Mouse (Mus musculus): ENCODE data around the gene Rabl3.

Rabl3 gene

DNA sequence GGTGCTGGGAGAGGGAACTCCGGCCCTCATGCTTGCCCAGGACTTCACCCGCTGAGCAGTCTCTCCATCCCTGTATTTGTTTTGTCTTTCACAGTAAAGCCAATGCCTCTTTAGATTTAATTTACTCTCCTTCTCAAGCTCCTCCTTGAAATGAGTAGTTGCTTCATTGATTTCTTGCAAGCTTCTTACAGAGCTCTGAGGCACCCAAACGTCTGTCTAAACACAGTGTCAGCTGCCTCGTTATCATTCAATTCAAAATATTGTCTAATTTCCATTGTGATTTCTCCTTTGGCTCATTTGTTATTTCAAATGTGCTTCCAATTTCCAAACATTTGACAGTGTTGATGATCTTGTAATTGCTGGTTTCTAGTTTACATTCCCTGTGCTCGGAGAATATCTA, 6.6 kb downstream of the Rabl3 start:
- DNase-seq (ENCODE audit: low read depth, low spot score) = no peak

DNA sequence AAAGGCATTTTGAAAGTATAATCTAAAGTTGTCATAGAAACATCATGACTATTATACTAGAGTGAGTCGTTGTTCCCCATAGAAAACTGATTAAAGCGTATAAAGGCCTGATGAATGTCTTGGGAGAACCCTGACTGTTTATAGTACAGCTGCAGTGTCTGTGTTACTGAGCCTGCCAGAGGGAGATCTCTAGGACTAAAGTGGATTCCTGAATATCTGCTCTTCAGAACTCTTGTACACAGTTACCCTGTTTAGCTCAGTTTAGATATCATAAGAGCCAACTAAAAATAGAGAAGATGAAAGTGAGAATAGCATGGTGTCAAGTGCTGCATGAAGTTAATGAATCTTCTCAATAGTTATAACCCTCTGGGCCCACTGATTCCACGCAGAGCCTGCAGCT, 10.6 kb downstream of the Rabl3 start:
- DNase-seq (ENCODE audit: low read depth, low spot score) = no peak

DNA sequence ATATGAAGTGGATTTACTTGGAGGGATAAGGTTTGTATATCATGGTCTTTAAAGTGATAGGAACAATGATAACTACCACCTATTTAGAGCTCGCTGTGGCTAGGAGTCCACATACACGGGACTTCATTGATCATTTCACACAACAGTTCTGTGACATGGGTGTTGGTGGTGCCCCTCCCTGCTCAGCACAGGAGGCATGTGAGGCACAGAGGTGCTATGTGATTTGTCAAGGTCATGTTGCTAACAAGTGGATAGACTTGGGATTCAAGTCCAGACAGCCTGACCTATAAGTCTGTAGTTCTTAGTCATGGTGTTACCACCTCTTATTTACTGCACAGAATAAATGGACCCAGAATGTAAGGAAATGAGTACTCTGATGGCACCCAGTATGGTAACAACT, 11.3 kb downstream of the Rabl3 start:
- DNase-seq (ENCODE audit: low read depth, low spot score) = no peak

DNA sequence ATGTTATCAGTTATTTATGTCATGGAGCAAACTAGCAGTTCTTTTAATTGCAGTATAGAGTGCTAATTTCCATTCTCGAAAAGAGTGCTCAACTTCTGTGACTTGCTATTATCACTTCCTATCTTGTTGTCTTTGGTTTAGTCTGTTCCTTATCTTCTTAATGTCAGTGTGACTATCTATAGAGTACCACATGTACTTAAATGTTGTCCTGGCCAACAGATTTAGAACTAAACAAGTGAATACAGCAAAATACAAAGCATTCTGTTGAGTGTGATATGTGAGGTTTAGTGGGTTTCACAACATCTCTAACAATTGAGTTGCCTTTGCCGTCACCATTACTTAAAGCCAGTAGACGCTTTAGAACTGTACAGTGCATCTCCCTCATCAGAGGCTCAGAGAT, 13.1 kb downstream of the Rabl3 start:
- no peak for DNase-seq (ENCODE audit: low read depth, low spot score)

DNA sequence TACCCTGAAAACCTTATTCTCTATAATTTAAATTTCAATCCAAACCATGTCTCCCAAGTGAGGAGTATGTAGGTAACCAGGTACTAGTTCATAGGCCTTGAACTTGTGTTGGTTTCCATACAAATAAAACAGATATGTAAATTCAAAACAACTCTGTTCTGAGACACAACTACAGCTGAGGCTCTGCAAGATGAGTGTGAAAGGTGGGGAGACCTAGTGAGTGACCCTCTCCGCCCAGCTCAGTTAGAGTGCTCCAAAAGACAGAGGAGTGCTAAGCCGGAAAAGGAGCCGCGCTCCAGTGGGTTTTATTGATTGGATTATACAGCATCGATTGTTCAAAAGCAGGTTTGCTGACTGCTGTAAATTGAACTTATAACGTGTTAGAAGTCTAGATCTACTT, 22.7 kb downstream of the Rabl3 start:
- no peak for DNase-seq (ENCODE audit: low read depth, low spot score)

DNA sequence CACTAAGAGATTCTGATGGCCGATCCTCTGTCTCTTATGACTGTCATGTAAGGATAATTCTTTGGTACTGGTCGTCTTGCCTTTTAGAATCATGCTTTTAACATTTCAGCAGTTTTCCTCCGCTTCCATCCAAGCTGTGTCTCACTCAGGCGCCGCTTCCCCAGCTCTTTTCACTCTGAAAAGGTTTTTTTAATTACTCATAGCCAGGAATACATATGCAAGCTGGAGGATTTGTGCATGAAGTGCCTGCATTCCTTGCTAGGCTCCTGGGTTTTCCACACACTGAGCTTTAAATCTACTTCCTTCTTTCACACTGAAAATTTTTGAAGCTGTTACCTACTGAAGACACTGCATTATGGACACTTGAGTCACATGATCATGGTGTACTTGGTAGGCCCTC, 23.3 kb downstream of the Rabl3 start:
- DNase-seq (ENCODE audit: low read depth, low spot score) = no peak

DNA sequence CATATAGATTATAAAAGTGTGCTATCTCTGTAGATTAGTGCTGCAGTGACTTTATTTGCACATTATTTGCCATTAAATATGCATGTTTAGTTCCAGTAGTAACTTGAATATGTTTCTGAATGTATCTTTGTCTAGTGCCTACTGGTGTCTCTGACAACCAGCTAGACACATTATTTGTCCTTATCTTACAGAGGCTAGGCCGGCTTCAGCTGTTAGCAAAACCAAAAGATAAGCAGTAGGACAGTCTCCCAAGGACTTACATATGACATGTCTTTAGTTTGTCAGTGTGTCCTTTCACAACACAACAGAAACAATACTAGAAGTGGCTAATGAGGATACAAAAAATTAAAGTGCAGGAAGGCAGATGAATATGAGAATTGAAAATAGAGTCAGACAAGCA, 25.4 kb downstream of the Rabl3 start:
- DNase-seq (ENCODE audit: low read depth, low spot score) = no peak

DNA sequence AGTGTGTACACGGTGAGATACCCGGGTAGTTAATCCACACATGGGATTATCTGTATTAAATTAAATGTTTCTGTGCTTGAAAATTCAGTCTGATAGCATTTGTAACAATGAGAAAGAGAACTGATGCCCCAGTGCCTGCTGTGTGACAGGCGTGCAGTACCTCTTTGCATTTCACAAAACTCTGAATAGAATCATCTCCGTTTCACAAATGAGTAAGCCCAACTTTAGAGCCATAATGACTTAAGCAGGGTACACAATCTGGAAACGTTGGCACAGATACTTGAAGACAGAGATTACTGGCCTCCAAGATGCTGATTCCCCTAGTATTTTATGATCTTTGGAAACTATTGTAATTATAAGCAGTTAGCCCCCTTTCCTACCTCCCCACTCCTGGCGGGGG, 26.4 kb downstream of the Rabl3 start:
- DNase-seq (ENCODE audit: low read depth, low spot score) = no peak

DNA sequence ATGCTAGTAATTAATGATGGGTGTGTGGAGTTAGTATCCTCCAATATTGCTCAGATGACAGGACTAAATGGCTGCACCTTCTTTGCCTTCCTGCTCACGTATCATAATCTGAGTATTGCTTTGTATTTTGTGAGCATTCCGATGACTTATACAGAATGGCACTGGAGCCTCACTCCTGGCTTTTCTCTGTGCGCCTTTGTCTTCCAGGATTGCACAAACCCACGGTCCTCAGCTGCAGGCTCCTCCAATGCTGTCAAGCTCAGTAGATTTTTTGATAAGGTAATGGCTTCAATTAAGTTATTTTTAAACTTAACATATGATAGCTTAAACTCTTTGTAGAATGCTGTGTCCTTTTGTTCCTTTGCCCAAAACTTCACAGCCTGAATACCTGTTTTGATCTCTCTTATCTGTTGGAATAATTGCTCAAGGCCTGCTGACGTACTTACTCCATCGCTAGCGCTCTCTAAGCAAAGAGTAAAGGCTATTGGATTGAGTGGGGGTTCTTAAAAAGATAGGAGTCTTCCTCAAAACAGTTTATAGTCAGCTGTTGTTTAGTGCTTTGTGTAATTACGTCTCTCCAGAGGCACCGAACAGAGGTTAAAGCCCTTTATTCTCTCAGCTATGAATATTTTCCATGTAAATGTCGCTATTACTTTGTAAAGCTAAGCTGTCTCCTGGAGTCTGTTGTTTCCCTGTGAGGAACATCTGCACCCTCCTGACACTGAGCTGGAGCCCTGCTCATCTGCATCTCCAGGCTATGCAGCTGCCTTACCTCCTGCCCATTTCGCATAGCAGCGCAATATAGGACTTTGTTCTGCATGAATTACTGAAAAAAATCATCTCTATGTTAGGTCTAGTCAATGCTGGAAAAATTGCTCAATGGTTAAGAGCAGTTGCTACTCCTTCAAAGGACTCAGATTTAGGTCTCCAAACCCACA, 27.7 kb downstream of the Rabl3 start:
- DNase-seq (ENCODE audit: low read depth, low spot score) = no peak

DNA sequence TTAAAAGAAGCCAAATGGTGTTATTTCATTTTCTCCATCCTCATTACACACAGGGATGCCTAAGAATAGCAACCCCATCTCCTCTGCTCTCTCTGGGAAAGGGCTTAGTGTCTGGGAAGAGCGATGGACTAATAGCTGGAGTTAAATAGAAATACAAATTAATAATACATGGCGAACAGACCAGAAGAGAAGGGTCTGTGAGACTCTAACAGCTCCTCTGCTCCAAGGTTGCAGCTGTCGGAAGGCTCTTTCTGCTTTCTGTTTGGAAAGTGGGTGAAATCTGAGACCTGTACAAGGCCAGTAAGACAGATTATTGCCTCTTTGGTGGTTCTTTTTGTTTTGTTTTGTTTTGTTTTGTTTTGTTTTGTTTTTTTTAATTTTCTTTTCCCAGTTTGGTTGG, 31.9 kb downstream of the Rabl3 start:
- DNase-seq (ENCODE audit: low read depth, low spot score) = no peak

DNA sequence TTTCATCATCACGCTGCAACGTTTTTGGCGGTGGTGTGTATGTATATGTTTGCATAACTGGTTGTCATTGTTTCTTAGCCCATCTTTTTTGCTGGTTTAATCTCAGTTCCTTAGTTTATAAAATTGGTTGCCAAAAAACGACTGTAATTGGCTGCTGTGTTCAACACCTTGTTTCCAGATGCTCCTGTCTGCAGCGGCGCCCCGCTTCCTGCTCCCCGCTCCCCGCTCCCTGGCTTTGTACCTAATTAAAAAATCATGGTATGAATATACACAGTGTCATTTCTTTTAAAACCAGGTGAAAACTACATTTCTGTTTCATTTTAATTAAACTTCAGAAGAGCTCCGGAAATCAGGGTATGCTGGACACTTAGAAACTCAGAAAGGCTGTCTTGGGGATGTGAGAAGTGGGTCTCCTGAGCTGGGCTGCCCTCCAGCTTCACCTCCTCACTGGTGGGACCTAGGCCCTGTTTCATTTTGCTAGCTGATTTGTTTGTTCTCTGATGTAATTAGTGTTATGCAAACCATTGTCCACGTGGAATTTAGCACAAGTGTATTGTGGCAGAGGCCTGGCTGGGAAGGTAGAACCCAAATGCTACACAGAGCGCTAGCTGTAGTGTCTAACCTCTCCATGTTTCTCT, 32.6 kb downstream of the Rabl3 start:
- DNase-seq (ENCODE audit: low read depth, low spot score) = no peak

DNA sequence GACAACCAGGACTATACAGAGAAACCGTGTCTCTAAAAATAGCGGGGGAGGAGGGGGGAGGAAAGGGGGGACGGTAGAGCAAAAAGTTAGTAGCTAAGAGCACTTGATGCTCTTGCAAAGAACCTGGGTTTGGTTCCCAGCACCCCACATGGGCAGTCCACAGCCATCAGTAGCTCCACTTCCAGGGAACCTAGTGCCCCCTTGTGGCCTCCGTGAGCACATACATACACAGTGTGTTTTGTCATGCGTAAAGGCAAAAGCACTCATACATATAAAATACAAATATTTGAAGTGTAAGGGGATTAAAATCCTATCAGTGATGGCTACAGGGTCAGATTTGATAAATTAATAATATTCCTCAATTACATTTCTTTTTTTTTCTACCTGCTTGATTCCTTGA, 33.4 kb downstream of the Rabl3 start:
- DNase-seq (ENCODE audit: low read depth, low spot score) = no peak

DNA sequence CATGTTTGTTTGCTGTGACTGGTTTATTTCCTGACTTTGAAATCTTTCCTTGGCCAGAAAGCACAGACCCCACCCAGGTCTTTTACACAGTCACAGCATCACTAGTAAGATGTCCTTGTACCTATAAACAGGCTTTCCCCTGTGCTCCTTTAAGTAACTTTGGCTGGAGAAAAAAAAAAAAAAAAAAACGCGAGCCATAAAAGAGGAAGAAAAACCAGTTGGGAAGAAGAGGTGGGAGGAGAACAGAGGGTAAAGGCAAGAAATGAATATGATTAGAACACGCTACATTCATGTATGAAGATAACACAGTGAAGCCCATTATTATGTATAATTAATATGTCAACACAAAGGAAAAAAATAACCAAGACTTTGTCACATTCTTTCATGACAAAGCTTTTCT, 35.6 kb downstream of the Rabl3 start:
- no peak for DNase-seq (ENCODE audit: low read depth, low spot score)

DNA sequence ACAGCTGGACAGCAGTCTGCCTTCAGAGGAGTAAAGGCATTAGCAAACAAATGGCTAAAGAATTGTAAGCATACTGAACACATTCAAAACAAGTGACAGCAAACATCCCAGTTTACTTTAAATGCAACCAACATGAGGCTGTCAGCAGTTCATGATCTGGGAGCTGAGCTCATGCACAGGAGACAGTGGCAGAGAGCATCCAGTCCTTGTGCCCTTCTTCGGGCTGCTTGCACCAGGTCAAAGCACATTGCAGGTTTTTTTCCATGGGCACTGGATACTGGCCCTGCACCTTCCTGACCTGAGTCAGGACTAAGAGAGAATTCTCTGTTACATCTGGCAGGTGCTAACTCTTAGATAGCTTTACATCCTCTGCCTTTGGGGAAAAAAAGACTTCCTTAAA, 39.9 kb downstream of the Rabl3 start:
- no peak for DNase-seq (ENCODE audit: low read depth, low spot score)

DNA sequence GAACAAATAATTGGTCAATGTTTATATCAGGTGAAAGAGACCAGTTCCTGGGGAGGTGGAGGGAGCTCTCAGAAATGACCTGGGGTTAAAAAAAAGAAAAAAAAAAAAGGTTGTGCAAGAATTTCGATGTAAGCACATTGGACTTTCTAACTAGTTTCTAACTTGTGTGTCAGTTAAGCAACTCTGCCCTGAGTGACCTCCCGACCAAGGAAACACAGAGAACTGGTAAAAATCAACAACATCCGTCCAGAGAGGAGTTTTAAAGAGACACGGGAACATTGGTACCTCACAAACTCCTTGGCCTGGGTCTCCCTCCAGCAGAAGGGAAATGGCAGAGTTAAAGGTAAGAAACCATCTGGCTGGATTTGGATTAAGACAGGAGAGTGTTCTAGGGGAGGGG, 40.3 kb downstream of the Rabl3 start, which contains the start of gene Hgd:
TSS of gene Hgd (plus strand) at position 160 of the 400 bp plus-strand sequence.
- no peak for DNase-seq (ENCODE audit: low read depth, low spot score)

DNA sequence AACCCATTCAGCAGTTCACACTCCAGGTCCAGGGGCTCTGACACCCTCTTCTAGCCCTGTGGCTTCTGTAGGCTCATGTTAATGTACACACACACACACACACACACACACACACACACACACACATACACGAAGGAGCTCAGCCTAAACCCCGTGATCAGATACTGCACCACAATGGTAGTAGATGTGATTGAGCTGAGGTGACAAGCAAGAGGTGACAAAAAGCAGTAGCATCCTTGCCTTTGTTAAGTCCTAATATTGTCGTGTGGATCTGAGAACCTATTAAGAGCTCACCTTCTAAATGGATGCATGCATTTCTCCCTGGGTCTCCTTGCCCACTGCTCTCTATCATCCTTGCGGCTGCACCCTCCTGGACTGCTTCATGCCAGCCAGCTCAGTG, 41.0 kb downstream of the Rabl3 start:
- DNase-seq (ENCODE audit: low read depth, low spot score) = no peak

DNA sequence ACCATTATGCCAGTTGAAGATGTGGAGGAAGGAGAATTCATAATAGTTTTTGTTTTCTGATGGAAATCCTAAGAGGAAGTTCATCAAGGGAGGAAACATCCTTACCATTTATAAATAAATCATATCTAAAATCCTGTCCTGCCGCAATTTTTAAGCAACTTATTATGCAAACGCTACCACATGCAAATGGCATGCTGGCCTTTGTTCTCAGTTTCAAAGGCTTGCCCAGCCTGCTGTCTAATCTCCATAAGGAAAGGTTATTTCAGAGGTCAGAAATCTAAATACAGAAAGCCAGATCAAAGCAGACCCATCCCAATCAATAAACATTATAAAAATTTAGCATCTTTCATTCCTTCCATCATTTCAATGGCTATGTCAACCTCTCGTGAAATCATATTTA, 42.2 kb downstream of the Rabl3 start:
- no peak for DNase-seq (ENCODE audit: low read depth, low spot score)

DNA sequence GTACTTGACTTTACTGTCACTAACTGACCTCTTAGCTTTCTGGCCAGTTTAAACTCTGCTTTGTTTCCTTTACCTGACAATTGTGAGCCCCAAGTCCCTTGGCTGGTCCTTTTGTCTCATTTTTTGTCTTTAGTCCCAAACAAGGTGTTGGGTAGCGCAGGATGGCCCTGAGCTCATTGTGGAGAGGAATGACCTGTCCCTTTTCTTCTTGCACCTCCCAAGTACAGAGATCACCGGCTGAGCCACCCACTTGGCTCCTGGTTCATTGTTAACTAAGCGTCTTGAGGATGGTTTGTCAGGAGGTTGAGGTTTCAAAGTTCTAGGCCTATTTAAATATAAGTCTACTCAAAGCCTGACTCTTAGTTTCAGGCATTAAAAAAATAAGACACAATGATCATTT, 43.6 kb downstream of the Rabl3 start:
- no peak for DNase-seq (ENCODE audit: low read depth, low spot score)

DNA sequence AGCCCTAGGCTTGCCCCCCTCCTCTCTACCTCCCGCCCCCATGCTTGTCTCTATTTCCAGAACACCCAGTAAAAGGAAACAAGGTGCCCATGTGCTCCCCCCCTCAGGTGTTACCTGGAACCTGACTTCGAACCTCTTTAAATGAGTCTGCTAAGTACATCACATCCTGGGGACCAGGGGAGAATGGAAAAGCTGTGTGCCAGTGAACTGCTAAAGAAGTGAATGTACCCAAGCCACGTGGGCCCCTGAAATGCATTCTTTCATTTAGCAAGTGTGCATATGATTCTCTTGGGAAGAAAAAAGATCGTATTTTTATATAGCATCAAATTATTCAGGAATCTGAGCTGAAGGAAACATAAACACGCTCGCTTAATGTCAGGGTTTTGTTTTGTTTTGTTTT, 44.1 kb downstream of the Rabl3 start:
- no peak for DNase-seq (ENCODE audit: low read depth, low spot score)

DNA sequence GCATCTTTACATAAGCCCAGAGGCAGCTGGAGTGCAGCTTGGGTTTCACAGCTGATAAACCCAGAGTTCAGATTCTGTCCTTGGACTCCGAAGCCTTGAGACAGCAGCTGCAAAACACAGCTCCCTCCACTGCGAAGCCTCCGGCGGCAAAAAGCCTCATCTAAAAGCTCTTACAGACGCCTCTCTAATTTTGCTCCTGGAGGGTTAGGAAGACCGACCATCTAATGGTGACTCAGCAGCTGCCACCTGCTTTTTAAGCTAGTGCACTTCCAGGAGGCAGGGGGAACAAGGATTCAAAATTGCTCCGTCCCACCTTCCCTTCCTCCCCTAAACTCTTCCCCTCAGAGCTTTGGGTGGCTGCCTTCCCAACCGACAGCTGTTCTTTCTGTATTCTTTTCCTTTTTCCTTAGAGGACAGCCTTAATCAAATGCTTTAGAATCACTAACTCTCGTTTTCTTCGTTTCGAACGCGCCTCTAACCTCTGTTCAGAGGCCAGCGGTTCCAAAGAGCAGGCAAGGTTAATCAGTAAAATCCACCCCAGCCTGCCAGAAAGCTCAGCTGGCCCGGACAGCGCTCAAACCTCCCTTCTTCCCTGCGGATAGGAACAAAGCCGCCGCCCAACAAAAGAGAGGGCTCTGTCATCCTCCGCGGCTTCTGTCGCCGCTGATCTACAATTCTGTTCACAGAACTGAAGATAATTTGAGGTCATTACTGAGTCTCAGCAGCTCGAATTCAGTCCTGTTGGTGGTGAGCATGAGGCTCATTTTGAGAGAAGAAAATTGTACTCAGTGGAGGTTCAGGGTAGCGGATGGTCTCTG, 44.7 kb downstream of the Rabl3 start:
- DNase-seq (ENCODE audit: low read depth, low spot score) = peak; percentile 29

DNA sequence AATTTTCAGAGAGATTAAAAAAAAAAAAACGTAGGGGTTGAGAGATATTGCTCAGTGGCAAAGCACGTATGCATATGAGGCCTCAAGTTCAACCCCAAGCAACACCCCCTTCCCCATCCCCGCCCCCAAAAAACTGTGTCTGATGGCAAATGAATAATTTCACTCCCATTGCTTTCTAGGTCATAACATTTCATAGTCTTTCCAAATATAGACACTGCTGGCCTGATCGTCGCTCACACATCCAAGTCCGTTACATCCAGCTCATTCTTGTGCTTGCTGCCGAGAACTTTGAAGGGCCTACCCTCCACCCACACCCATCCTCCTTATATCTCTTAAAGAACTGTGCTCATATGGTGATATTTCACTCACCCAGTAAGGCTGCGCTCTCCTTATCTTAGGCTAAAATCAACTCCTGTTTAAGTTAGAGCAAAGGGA, 45.5 kb downstream of the Rabl3 start:
- DNase-seq (ENCODE audit: low read depth, low spot score) = no peak

DNA sequence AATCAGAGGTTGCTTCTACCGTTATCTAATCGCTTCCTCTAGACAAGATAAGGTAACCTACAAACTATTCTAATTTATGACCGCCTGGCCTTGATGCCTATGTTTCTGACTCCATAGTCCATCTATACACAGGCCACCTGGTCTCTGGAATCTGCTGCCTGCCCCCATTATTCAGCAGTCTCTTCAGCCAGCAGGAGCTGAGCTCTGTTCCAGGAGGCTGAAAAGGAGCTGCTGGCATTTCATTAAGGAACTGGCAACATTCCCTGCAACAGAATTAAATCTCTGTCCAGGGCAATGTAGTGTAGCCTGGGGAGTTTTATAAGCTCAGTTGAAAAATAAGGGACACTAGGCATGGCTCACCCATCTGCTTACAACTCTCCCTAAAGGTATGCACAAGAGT, 51.2 kb downstream of the Rabl3 start:
- no peak for DNase-seq (ENCODE audit: low read depth, low spot score)

All from embryo, embryonic 11.5 days (tissue).